Mouse (Mus musculus) ES-Bruce4 (cell line): ENCODE results near the gene Pygm. TPM values are rescaled to one million over a fixed set of nuclear protein-coding genes. Genes with fewer than 3 reads are reported as not detected.

ENCODE experiments used
- H3K27ac ChIP-seq: 2 replicates; pipeline ENCODE4 v1.5.1; 2012; ENCODE audit warnings: low read length, inconsistent platforms; ENCODE audit not compliant: insufficient read depth
- H3K27me3 ChIP-seq: 2 replicates; pipeline ENCODE4 v1.6.1; 2012; ENCODE audit warnings: mild to moderate bottlenecking, low read length, inconsistent platforms; ENCODE audit not compliant: control insufficient read depth, poor library complexity, insufficient read depth, severe bottlenecking
- H3K36me3 ChIP-seq: 2 replicates; pipeline ENCODE4 v1.6.1; 2012; ENCODE audit warnings: inconsistent platforms, mild to moderate bottlenecking, low read length, moderate library complexity; ENCODE audit not compliant: control insufficient read depth, poor library complexity, insufficient read depth, severe bottlenecking
- H3K4me1 ChIP-seq: one replicate; pipeline ENCODE4 v1.8.1; 2011; ENCODE audit warnings: low read length; ENCODE audit not compliant: control insufficient read depth, insufficient read depth
- H3K4me3 ChIP-seq: 2 replicates; pipeline ENCODE4 v1.5.1; 2011; ENCODE audit warnings: low read depth, mild to moderate bottlenecking, low read length
- H3K9ac ChIP-seq: 2 replicates; pipeline ENCODE4 v1.6.1; 2012; ENCODE audit warnings: low read depth, mild to moderate bottlenecking, inconsistent platforms; ENCODE audit not compliant: poor library complexity, severe bottlenecking
- H3K9me3 ChIP-seq: replicated peaks from 2 replicates; pipeline ENCODE4 v1.6.1; 2012; ENCODE audit warnings: mild to moderate bottlenecking, low read length, inconsistent platforms; ENCODE audit not compliant: control insufficient read depth, poor library complexity, insufficient read depth, severe bottlenecking
- CTCF ChIP-seq: IDR thresholded peaks from one replicate; pipeline ENCODE4 v1.8.1; 2011; ENCODE audit warnings: low read depth, low read length
- EP300 ChIP-seq: IDR thresholded peaks from 2 replicates; pipeline ENCODE4 v1.6.1; 2011; ENCODE audit warnings: low read depth, low read length; ENCODE audit not compliant: insufficient read depth
- POLR2A ChIP-seq: IDR thresholded peaks from one replicate; pipeline ENCODE4 v1.8.1; 2011; ENCODE audit warnings: low read length; ENCODE audit not compliant: insufficient read depth
- polyA plus RNA-seq: library from polyadenylated mRNA; stranded (reverse); fragments of >200 nt; gene quantifications from 2 replicates; pipeline ENCODE4 v1.2.4, GENCODE M21; 2011; ENCODE audit warnings: low read depth; ENCODE audit not compliant: missing spikeins, insufficient read depth, insufficient read length

Gene Pygm
- polyA plus RNA-seq, 1 experiment, result 4.1 TPM

GRCm38 (mm10) chr19:6405433-6405832 is 21.2 kb downstream of the Pygm start:
- peaks cover 8% of the 10 kb centered on the region for H3K4me1 ChIP-seq
- H3K9ac ChIP-seq, result no peak overlapping the region
- no peaks in the 10 kb centered on the region for H3K36me3 ChIP-seq
- H3K9me3 ChIP-seq, result no peaks in the 10 kb centered on the region
- H3K27me3 ChIP-seq, result no peaks in the 10 kb centered on the region
- TF ChIP-seq POLR2A, result no peak
- no peak for TF ChIP-seq EP300
- no peak for TF ChIP-seq CTCF
- H3K27ac ChIP-seq, result no peak overlapping the region
- no peak overlapping the region for H3K4me3 ChIP-seq

- H3K9me3 ChIP-seq, result no peaks in the 10 kb centered on the region
- no peaks in the 10 kb centered on the region for H3K36me3 ChIP-seq
- H3K27me3 ChIP-seq, result no peaks in the 10 kb centered on the region
- peaks cover 9% of the 10 kb centered on the region for H3K4me1 ChIP-seq
- no peak overlapping the region for H3K4me3 ChIP-seq
- H3K9ac ChIP-seq, result no peak overlapping the region
- no peak overlapping the region for H3K27ac ChIP-seq
- TF ChIP-seq EP300 (no peak), POLR2A (no peak), CTCF (no peak)
Observed at GRCm38 (mm10) chr19:6407109-6407508, 22.9 kb downstream of the Pygm start.

- Histone ChIP-seq H3K9me3 (no peaks in the 10 kb centered on the region), H3K4me3 (peak overlapping the region; percentile 41), H3K36me3 (no peaks in the 10 kb centered on the region), H3K27ac (peak overlapping the region; percentile 36; the same call in 1 of the 2 replicates), H3K9ac (peak overlapping the region; percentile 13; the same call in 1 of the 2 replicates), H3K27me3 (no peaks in the 10 kb centered on the region), H3K4me1 (peaks cover 9% of the 10 kb centered on the region)
- TF ChIP-seq CTCF (no peak), POLR2A (no peak), EP300 (no peak)
Observed at GRCm38 (mm10) chr19:6407816-6408510, 23.8 kb downstream of the Pygm start.

GRCm38 (mm10) chr19:6408749-6409148 is 24.6 kb downstream of the Pygm start:
- no peaks in the 10 kb centered on the region for H3K9me3 ChIP-seq
- peaks cover 9% of the 10 kb centered on the region for H3K4me1 ChIP-seq
- H3K27me3 ChIP-seq, result no peaks in the 10 kb centered on the region
- peak overlapping the region; percentile 13; the same call in 1 of the 2 replicates for H3K9ac ChIP-seq
- H3K4me3 ChIP-seq, result peak overlapping the region; percentile 41
- H3K36me3 ChIP-seq, result no peaks in the 10 kb centered on the region
- no peak for TF ChIP-seq POLR2A
- TF ChIP-seq CTCF, result no peak
- TF ChIP-seq EP300, result no peak
- H3K27ac ChIP-seq, result peak overlapping the region; percentile 36; the same call in 1 of the 2 replicates

GRCm38 (mm10) chr19:6409176-6409575 is 25.0 kb downstream of the Pygm start:
- H3K27ac ChIP-seq, result no peak overlapping the region
- H3K27me3 ChIP-seq, result no peaks in the 10 kb centered on the region
- H3K36me3 ChIP-seq, result no peaks in the 10 kb centered on the region
- 0 out of 2 replicates have a peak overlapping the region, but pooled peaks have one; percentile 13 for H3K9ac ChIP-seq
- H3K4me3 ChIP-seq, result no peak overlapping the region
- H3K4me1 ChIP-seq, result peaks cover 9% of the 10 kb centered on the region
- TF ChIP-seq POLR2A (no peak), EP300 (no peak), CTCF (no peak)
- H3K9me3 ChIP-seq, result no peaks in the 10 kb centered on the region

- TF ChIP-seq EP300 (no peak), CTCF (no peak), POLR2A (no peak)
- Histone ChIP-seq H3K9ac (no peak overlapping the region), H3K9me3 (no peaks in the 10 kb centered on the region), H3K27ac (no peak overlapping the region), H3K4me1 (peaks cover 10% of the 10 kb centered on the region), H3K4me3 (no peak overlapping the region), H3K36me3 (no peaks in the 10 kb centered on the region), H3K27me3 (no peaks in the 10 kb centered on the region)
Observed at GRCm38 (mm10) chr19:6409936-6410335, 25.7 kb downstream of the Pygm start.
